Mouse (Mus musculus): ENCODE measurements around the gene Tspan3.

The Tspan3 gene

DNA sequence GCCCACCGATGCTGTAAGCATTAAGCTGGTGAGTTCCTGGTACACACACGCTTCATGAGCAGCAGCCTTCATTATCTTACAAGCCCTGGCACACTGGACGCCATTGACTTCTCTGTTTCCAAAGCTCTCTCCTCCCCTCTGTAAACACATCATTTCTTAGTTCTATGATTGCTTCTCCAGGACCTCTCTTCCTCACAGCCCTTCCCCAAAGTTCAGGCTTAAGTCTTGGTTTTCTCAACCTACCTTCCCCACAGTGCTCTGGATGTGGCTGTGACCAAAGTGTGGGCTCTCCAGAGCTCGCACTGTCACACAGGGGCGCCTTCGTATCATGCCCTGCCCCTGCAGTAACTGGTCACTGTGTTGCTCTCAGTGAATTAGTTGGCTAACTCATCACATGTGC is at the start of gene Tspan3:
Gene Tspan3, minus strand, starts transcription at position 101 of the 400 bp plus-strand sequence.
- no peak for DNase-seq (ENCODE audit: low read depth)

DNA sequence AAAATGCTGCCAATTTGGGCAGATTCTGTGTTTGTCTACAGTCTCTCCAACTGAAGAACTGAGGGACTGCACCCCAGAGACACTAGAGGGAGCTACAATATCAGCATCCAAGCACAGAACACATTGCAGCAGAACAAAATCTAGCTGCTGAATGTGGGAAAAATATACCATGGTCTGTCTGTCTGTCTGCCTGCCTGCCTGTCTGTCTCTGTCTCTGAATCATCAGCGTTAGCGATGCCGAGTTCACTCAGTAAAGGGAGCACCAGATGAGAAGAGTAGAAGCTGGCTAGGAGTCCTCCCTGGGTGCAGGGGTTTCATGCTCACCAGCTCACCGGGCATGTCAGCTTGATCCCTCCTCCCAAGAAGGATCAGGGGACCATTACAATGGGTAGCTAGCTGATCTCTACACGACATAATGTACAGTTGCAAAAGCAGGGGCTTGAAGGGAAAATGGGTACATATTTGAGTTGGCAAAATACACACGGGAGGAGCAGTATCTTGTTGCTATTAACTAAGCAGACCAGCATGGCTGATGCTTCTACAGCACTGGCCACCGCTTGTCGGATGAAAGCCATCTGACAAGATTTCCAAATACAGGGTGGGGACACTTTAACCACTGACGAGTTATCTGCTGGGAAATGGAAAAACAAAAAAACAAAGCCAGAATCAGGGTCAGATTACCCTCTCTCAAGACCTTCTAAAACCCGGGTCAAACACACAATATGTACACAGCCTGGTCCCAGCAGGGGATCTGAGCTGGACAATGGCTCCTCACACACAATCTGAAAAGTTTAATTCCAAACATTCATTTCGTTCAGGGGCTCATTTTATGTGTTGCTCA is 48.4 kb upstream of the Tspan3 start:
- DNase-seq (ENCODE audit: low read depth) = peak; percentile 16

DNA sequence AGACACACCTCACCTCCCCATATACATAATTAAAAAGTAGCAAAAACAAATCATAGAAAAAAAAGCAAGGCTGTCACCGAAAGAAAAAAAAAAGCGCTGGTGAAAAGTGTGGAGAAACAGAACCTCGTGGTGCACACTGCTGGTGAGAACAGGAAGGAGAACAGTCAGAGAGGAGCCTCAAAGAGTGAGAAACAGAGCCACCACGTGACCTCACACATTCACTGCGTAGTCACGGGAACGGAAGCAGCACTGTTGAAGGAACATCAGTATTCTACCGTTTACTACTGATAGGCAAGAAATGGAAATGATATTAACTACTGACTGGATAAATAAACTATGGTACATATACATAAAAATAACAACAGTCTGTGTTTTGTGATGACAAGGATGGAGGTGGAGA is 43.5 kb upstream of the Tspan3 start:
- DNase-seq (ENCODE audit: low read depth) = no peak

DNA sequence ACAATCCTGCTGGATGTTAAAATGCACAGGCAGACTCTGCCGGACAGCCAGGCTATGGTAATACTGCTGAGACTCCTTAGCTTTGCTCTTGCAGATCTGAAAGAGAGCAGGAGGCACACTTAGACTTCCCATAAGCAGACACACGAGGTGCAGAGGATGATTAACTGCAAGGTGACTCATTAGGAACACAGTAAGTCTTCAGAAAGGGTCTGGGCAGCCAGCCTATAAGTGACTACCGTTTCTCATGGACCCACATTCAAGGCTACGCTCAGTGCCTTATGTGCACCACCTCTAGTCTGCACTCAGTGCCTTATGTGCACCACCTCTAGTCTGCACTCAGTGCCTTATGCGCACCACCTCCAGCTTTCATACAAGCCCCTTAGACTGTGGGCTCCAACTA is 42.2 kb upstream of the Tspan3 start:
- DNase-seq (ENCODE audit: low read depth) = no peak

DNA sequence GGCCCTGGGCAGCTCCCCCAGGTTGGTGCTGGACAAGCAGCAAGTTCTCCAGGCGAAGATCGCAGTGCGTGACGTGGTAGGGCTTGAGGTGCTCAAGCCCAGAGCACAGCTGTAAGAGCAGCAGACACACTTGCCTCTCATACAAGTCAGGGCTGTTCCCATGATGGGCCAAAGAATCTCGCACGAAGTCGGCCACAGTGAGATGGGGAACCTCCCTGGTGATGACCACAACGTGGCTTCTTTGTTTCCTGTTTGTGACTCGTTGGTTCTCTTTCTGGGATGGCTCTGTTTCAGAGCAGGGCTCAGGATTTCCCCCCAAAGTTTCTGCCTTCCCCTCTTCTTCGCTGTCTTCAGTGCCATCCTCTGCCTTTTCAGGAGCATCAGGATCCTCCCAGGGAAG is 41.8 kb upstream of the Tspan3 start:
- no peak for DNase-seq (ENCODE audit: low read depth)

DNA sequence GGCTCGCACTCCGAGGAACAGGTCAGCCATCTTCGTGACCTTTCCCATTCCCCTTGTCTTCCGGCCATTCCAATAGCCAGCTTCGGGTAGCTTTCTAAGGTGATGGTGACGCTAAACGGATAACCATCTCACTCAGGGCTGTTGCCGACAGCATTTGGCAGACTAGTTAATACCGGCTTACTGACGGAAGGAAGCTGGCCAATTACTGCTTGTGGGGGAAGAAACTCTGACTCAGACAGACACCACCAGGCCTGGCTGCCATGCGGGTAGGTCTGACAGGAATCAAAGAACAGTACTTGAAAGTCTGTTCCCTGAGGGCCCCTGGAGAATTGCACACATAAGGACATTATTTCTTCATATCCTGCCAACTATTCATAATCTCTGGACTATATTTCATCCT is 40.1 kb upstream of the Tspan3 start:
- DNase-seq (ENCODE audit: low read depth) = no peak

DNA sequence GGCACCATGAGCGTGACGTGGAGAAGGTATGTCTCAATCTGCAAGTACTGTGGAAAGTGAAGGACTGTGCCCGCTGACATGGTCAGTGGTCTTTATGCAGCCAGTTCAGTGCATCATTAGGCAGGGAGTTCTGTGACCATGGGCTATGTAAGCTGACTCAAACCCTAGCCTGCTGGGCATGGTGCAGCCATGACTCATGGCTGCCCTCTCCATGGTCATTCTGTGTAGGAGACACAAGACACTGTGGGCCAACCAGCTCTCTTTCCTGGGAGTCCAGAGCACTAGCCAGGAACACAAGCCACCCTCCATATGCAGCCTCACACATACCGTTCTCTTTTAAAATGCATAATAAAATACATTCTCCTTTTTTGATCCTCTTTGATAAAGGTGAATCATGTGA is 39.0 kb upstream of the Tspan3 start:
- no peak for DNase-seq (ENCODE audit: low read depth)

DNA sequence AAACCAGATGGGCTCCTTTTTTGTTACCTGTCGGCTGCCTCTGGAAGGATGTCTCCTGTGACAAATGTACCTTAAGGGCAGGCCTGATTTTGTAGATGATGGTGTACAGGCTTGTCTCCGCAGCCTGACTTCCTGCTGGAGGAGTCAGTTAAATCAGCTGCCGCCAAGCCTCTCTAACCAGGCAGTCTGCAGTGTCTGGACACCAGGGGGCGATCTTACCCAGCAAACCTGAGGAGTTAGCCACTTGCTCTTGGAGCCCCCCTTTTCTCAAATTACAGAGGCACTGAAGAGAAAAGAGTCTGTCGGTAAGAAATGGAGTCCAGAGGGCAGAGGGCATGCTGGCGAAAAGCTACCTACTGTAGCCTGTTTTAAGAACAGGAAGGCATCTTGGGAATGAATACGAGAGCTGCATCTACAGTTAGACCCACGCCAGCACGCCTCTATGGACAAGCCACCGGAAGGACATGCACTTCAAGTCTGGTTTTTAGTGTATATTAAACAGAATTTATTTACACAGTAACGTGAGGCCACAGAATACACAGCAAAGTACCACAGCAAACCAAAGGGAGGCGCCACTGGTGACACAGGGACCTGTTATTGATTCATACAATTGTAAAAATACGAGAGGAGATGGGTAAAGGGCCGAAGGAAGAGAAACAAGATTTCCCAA is 35.5 kb upstream of the Tspan3 start:
- DNase-seq (ENCODE audit: low read depth) = peak; percentile 40

DNA sequence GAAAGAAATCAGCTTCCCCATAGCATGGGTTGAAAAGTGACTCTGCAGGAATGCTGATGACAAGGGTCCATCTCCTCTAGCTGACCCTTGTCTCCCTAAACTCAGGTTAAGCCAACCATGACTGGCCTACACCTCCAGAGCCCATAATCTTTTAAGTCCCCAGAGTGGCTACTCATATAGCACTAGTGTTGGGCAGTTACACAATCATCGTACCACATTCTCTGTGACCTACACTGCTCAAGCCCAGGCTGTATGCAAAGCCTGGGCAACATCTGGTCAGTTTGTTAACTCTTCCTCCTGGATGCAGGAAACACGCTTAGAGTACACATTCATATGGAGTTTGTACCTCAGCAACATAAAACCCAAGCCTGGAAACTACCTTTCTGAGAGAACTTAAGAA is 34.9 kb upstream of the Tspan3 start:
- DNase-seq (ENCODE audit: low read depth) = no peak

DNA sequence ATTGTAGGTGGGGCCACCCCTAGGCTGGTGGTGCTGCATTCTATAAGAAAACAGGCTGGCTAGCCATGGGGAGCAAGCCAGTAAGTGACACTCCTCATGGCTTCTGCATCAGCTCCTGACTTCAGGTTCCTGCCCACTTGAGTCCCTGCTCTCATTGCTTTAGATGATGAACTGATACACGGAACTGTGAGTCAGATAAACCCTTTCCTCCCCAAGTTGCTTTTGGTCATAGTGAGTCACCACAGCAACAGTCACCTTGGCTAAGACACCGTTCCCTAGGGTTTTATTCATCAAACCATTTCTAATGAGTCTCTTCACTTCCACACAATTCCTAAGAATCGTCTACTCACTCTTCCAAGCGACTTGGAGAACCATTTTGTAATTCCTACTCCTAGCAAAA is 31.6 kb upstream of the Tspan3 start:
- no peak for DNase-seq (ENCODE audit: low read depth)

DNA sequence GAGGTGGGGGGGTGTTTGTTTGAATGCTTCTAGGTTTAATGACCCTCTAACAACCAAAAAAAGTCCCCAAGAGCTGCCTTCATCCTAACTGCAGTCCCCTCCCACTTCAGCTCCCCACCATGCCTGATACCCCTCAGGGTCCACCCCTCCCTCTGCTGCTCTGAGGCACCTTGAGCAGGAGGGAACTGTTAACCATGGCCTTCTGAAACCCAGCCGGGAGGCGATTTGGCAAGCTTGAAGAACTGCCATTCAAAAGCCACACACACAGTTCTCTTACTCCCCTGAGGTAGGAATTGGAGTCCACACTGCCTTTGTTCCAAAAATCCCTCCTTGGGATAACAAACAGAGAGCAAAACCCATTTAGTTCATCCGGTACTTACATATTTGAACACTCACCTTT is 29.9 kb upstream of the Tspan3 start:
- DNase-seq (ENCODE audit: low read depth) = no peak

DNA sequence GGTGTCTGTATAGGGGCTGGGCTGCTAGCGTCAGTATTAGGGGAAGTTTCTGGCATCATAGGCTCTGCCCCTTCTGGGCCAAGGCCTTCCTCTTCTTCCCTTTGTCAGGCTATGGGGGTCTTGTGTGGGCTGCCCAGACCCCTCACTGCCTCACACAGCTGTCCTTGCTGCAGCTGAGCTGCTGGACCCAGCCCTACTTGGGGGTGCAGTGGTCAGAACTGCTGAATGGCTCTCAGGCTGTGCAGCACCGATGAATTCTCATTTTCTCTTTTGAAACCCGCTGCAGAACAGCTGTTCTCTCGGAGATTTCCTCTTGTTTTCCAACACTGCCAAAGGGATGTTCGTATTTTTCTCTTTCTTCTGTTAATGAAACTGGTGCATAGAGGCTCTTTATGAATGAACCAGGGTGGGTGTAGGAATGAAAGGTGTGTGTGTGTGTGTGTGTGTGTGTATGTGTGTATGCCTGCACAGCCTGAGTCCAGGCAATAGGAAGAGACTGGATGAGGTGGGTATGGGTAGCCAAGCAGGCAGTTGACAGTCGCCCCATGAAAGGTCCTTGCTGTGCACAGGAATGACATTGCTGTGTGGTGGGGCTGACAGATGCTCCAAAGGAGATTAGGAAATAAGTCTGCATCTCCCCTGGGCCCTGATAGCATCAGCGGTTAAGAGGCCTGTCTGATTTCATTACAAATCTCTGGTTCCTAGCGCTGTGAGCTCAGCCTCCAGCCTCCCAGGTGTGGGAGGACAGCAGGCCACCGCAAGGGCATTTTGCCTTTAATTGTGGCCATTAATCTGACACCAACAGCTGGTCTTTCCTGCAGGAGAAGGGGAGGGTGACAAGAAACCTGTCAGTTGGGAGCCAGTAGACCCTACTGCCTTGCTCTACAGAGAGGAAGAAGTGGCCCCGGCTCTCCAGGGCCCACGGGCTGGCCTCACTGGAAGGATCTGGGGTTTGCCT is 26.5 kb upstream of the Tspan3 start:
- DNase-seq (ENCODE audit: low read depth) = no peak

DNA sequence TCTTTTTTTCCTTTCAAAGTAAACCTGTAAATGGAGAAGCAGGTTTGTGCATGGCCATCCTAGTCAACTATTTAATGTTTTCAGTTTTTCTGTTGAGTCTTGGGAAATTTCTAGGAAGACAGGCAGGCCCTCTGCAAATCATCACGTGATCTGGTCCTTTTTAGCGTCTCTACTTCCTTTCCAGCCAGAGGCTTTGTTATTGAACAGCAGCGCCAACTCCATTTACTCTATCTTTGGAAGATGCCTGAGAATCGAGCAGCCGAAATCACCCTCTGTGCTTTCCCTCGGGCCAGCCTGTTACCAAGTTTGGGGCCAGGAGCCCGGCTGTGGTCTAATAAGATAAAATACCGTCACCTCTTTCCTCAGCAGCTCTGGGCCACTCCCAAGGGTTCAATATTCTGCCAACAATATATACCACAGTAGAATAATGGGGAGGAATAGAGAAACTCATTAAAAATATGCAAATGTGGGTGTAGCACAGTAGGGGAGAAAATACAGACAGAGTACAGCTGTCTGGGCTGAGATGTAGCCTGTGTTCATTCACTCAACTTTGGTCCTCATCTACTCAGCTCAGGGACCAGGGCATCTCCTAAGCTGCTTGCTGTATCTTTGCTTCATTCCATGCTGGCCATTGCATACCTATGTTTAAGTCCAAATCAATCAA is 15.0 kb upstream of the Tspan3 start:
- DNase-seq (ENCODE audit: low read depth) = no peak

DNA sequence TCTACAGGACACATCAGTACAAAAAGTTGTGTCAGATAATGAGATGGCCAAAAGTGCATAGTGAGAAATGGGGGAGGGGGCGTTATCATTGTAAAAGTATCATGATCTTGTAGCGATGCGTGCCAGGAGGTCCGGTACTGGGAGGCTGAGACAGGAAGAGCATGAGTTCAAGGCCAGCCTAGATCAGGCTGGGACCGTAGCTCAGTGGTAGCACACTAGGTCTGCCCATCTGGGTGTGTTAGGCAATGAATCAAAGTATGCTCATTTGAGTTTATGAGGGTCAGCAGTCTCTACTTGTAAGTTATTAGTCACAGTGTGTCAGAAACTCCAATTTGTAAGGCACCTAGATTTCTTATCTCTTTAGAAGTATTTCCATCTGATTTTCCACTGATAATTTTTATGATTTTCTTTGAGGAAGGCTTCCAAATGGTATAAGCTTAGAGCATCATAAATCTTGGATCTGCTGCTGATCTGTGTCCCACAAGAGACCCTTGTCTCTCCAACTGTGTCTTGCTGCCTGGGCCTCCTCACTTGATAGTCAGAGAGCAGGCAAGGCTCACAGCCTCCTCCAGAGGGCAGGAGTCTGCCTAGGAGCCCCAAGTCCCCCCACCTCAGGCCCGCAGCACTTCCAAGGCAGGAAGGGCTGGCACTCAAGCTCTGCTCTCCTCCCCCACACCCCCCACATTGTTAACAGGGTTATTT is 14.3 kb upstream of the Tspan3 start:
- no peak for DNase-seq (ENCODE audit: low read depth)

DNA sequence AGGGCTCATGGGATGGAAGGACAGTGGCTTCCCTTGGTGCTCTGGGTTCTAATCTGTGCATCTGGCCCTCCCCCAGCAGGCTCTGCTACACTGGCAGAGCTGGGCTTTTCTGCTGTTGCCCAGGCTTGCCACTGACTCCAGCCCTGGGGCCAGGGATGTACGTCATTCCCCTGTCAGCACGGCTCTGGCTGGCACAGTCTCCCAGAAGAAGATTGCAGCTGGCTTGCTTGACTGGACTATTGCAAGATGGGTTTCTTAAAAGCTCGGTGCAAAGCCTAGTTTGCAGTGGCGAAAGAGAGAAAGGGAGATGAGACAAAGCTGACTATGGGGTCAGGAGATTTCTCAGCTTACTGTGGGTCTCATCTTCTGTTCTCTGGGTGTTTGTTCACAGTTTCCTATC is 12.1 kb upstream of the Tspan3 start:
- no peak for DNase-seq (ENCODE audit: low read depth)

DNA sequence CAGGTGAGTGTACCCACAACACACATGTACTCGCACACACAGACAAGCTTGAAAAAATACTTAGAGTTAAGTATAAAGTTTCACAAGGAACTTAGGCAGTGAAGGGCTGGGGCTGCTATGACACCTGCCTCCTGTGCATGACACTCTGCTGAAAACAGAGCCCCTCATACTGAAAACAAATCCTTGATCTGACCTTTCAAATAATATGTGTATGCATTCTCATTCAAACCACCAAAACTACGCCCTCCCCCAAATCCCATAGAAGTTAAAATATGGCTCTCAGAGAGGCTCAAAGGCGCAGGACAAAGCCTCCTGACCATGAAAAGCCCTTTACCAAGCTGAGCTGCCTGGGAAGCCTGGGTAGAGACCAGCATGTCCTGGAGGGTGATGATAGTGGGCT is 10.0 kb upstream of the Tspan3 start:
- no peak for DNase-seq (ENCODE audit: low read depth)

DNA sequence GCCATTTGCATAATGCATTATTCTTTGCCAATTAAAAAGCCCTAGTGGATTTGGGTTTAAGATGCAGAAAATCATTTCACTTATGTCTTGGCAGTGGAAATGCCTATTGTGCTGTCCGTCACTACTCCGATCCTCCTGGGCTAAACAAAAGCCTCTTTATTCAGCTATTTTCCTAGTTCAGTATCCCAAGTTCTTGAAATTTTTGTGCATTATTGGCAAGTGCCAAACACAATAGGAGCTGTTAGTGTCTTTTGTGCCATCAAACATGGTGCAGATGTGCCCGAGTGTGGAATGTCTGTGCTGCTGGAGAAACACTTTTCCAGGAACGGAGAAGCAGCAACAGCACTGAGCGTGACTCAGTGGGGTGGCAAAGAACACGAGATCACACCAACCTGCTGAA is 2.4 kb upstream of the Tspan3 start:
- DNase-seq (ENCODE audit: low read depth) = no peak

DNA sequence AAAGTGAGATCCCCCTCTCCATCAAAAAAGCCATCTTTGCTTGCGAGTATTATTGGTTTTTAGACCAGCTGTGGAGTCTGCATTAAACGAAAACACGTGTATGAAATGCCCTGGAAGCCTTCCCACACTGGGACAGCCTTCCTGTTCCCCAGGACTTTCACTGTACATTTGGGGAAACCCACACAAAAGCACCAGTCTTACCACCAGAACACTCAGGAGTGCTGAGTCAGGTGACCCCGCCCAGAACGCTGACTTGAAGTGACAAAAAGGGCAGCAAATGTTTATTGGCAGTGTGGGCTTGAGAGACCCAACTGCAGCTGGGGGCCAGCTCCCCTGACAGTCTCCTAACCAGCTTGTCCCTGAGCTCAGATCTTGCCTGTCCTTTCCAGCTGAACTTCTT is 884 bp upstream of the Tspan3 start:
- peak; percentile 29 for DNase-seq (ENCODE audit: low read depth)

DNA sequence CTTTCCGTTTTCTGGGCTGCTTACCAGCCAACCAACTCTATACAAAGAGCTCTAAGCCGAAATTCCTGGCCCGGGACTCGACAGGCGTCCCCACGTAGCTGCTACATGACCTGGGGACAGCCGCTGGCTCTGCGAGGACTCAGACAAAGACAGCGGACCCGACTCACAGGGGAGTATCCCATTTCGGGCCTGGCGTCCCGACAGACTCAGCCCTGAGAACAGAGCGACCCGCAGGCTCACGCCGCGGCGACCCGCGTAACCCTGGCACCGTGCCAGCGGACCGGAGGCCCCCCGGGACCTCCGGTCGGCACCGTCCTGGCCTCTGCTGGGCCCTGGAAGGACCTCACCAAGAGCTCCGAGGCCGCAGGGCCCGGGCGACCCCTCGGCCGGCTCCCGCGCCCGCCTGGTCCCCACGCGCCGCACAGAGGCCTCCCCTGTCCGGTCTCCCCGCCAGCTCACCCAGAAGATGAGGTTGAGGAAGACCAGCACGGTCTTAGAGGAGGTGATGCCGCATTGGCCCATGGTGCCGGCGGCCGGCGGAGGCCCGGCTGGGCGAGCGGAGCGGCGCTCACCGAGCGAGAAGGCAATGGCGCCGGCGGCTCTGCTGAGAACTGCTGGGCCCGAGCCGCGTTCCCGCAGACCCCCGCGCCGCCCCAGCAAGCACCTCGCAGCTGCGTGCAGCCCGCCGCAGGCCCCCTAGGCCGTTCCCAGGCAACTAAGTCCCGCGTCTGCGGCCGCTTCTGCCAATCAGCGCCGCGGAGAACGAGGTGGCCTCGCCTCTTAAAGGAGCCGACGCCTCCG is 4.7 kb downstream of the Tspan3 start:
- DNase-seq (ENCODE audit: low read depth) = peak; percentile 67

DNA sequence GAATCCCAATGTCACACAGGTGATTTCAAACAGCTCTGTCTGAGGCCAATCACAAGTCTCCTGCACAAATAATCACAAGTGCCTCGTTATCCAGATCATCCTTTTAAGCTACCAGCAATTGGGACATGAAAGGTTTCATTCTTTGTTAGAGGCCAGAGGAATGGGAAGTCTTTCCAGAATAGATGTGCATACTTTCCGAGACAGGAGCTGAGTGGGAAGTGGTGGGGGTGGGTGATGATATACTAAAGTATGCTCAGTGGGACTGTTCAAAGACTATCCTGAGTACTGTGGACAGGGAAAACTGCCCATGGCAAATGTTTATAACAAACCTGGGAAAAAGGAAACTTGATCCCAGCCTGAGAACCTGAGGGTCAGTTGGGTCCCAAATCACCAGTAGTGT is 5.8 kb downstream of the Tspan3 start:
- DNase-seq (ENCODE audit: low read depth) = no peak

DNA sequence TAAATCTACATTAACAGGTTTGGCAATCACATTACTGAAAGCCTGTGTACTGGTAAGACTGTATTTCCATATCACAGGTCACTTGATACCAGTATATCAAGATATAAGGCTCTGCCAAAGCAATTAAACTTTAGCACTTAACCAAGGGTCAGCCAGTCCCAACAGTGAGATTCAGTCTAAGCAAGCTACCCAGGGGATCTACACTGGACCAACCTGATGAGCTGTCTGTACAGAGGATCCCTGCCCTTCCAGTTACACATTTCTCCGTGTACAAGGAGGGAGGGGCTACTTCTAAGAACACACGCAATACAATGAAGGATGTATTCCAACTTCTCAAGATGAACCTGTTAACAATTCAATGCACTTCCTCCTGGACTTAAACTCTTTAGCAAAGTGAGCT is 7.2 kb downstream of the Tspan3 start:
- DNase-seq (ENCODE audit: low read depth) = no peak
